Mouse (Mus musculus) small intestine, adult 2 months (tissue): ENCODE measurements around the gene Rsph1.

Source experiments
- CTCF ChIP-seq: fragments of 200-500 bp; IDR thresholded peaks from 2 replicates; pipeline ENCODE4 v1.5.1; 2012; ENCODE audit warnings: low read depth, mild to moderate bottlenecking, control low read depth, inconsistent platforms, low read length, moderate library complexity, mixed read lengths; ENCODE audit not compliant: insufficient replicate concordance, insufficient read length; ENCODE audit errors: extremely low read depth
- POLR2A ChIP-seq: fragments of 200-500 bp; IDR thresholded peaks from 2 replicates; pipeline ENCODE4 v1.6.1; 2012; ENCODE audit warnings: low read depth, mild to moderate bottlenecking, control low read depth, inconsistent platforms, low read length, moderate library complexity

- TF ChIP-seq CTCF (no peak), POLR2A (no peak)
These were observed 69.3 kb downstream of the Rsph1 start, which contains the start of gene Ubash3a for GRCm38 (mm10) chr17:31207771-31208334.
